In genomic region chr3:65658721-65659619, GRCm38 (mm10) we compare ENCODE assay signal across 8 mouse cellular contexts. TPM values are rescaled to one million over a fixed set of nuclear protein-coding genes. Genes with fewer than 3 reads are reported as not detected.
DNase-seq lines count a peak whose midpoint lies in the region; ATAC-seq and TF ChIP-seq lines count a peak whose summit lies in the region.

No protein-coding gene starts in this region.

- no peak for TF ChIP-seq CTCF in brain, embryonic 14.5 days (IDR thresholded peaks at IDR 0.05; ENCODE audit: borderline replicate concordance, extremely low read depth, insufficient read depth, insufficient read length)
- no peak for TF ChIP-seq CTCF in lung, adult 2 months (IDR thresholded peaks at IDR 0.05; ENCODE audit: insufficient read depth, low read length)

- H3K9ac ChIP-seq in forebrain, embryonic 14.5 days (ENCODE audit: low read length), result peak overlapping the region; percentile 76
- H3K9ac ChIP-seq in neural tube, embryonic 15.5 days (replicated peaks), result peak overlapping the region; percentile 62

- ATAC-seq in forebrain, embryonic 14.5 days, result peak; percentile 76
- ATAC-seq in neural tube, embryonic 15.5 days (ENCODE audit: low FRiP score), result peak; percentile 84

- H3K36me3 ChIP-seq in forebrain, embryonic 14.5 days (ENCODE audit: control insufficient read depth, insufficient read depth, low read length), result no peaks in the 10 kb centered on the region
- H3K36me3 ChIP-seq in neural tube, embryonic 15.5 days, result no peaks in the 10 kb centered on the region

- H3K27ac ChIP-seq in forebrain, embryonic 14.5 days (ENCODE audit: low read depth, low read length), result peak overlapping the region; percentile 50
- peak overlapping the region; percentile 73 for H3K27ac ChIP-seq in neural tube, embryonic 15.5 days (replicated peaks)

- DNase-seq in CD4-positive, CD25-positive, alpha-beta regulatory T cell, adult 2 months (ENCODE audit: low read depth, low spot score), result peak; percentile 87
- DNase-seq in brain, embryonic 14.5 days (ENCODE audit: low read depth), result peak; percentile 80
- DNase-seq in forebrain, embryonic 14.5 days (ENCODE audit: low spot score), result peak; percentile 72
- peak; percentile 73 to 77 for DNase-seq in heart, postnatal 14 days
- peak; percentile 64 to 83 for DNase-seq in layer of hippocampus, adult 18-20 months (ENCODE audit: low spot score in 2 of 2)
- peak; percentile 79 for DNase-seq in lung, adult 2 months
- DNase-seq in testis, postnatal 10 days (ENCODE audit: low spot score), result peak; percentile 76

- peaks cover 7% of the 10 kb centered on the region; the same call in 1 of the 2 replicates for H3K27me3 ChIP-seq in forebrain, embryonic 14.5 days (replicated peaks; ENCODE audit: control insufficient read depth, insufficient read depth, low read length)
- peaks cover 4% of the 10 kb centered on the region; the same call in 1 of the 2 replicates for H3K27me3 ChIP-seq in neural tube, embryonic 15.5 days (replicated peaks)

- no peak for TF ChIP-seq POLR2A in brain, embryonic 14.5 days (IDR thresholded peaks at IDR 0.05; ENCODE audit: borderline replicate concordance, extremely low read depth, insufficient read depth, insufficient read length, poor library complexity, severe bottlenecking)
- peak; percentile 63 for TF ChIP-seq POLR2A in lung, adult 2 months (IDR thresholded peaks at IDR 0.05; ENCODE audit: borderline replicate concordance, extremely low read depth, low read depth, low read length)

- no peaks in the 10 kb centered on the region for H3K9me3 ChIP-seq in forebrain, embryonic 14.5 days (replicated peaks; ENCODE audit: control insufficient read depth, low read length)
- H3K9me3 ChIP-seq in neural tube, embryonic 15.5 days (replicated peaks), result no peaks in the 10 kb centered on the region

- H3K4me1 ChIP-seq in forebrain, embryonic 14.5 days (ENCODE audit: control insufficient read depth, insufficient read depth, low read length), result peaks cover 12% of the 10 kb centered on the region
- no peaks in the 10 kb centered on the region; the same call in 1 of the 2 replicates for H3K4me1 ChIP-seq in lung, adult 2 months (ENCODE audit: control insufficient read depth, insufficient read depth, low read length)
- H3K4me1 ChIP-seq in neural tube, embryonic 15.5 days, result peaks cover 16% of the 10 kb centered on the region

- intact Hi-C loops in heart, postnatal 14 days (cut with DNase I), result loop anchor here (2.0 kb wide), 1 partner anchor 130 kb away; the partner anchor contains the start of gene Tiparp

- under 1% methylated on average over 72 of the region's 72 CpGs for WGBS in forebrain, embryonic 14.5 days
- under 1% methylated on average over 72 of the region's 72 CpGs for WGBS in lung, adult 2 months
- WGBS in neural tube, embryonic 15.5 days, result under 1% methylated on average over 72 of the region's 72 CpGs

- H3K4me3 ChIP-seq in forebrain, embryonic 14.5 days (ENCODE audit: low read depth, low read length), result peak overlapping the region; percentile 57
- H3K4me3 ChIP-seq in lung, adult 2 months (replicated peaks; ENCODE audit: extremely low read depth, low read depth, low read length), result peak overlapping the region; percentile 74
- peak overlapping the region; percentile 65 for H3K4me3 ChIP-seq in neural tube, embryonic 15.5 days (replicated peaks)

- H3K4me2 ChIP-seq in forebrain, embryonic 14.5 days (ENCODE audit: low read length), result peak overlapping the region; percentile 88
- H3K4me2 ChIP-seq in neural tube, embryonic 15.5 days, result peak overlapping the region; percentile 99

RNA-seq across cellular contexts. Expression of gene Lekr1, which starts 7.1 kb away (rescaled TPM):
- polyA plus RNA-seq in brain, embryonic 14.5 days (2012; rRNA removed), result 4.9 and 5.8 TPM in 2 replicates
- 5.5 and 7.6 TPM in 2 replicates for polyA plus RNA-seq in forebrain, embryonic 14.5 days (2014; fragmentation: Nextera tagmentation; extraction: Ambion mirVana)
- total RNA-seq in heart, postnatal 14 days (2021), result 1 to 10 TPM; 3.1 to 3.3 TPM
- 1 to 10 TPM; 4.3 to 6.3 TPM for total RNA-seq in layer of hippocampus, adult 18-20 months (2021)
- 0.75 and 1.3 TPM in 2 replicates for polyA plus RNA-seq in lung, adult 2 months (2012; rRNA removed)
- 7.2 and 9.7 TPM in 2 replicates for polyA plus RNA-seq in neural tube, embryonic 15.5 days (2015; fragmentation: Nextera tagmentation; extraction: Ambion mirVana)

Comparison
In these comparisons a context has a peak if more than half of its experiments do, and no peak if none do; other contexts are left out.
1. Peak in every context shown above with its lines: DNase-seq, ATAC-seq, H3K4me3 ChIP-seq and H3K27ac ChIP-seq.